Mouse (Mus musculus) thymus, adult 2 months (tissue): ENCODE results near the gene Dyrk1a.
A peak's percentile ranks its signal among the peaks of the same experiment; 100 is the strongest.

Experiments used
- CTCF ChIP-seq: fragments of 200-500 bp; IDR thresholded peaks from 2 replicates; pipeline ENCODE4 v1.5.1; 2012; ENCODE audit warnings: mild to moderate bottlenecking, control low read depth, low read length, moderate library complexity, borderline replicate concordance; ENCODE audit not compliant: control insufficient read depth, poor library complexity, insufficient read depth; ENCODE audit errors: extremely low read depth
- POLR2A ChIP-seq: fragments of 200-500 bp; IDR thresholded peaks from 2 replicates; pipeline ENCODE4 v1.6.1; 2012; ENCODE audit warnings: mild to moderate bottlenecking, low read length, control low read depth, moderate library complexity; ENCODE audit not compliant: control insufficient read depth, poor library complexity, insufficient read depth; ENCODE audit errors: extremely low read depth

- no peak for TF ChIP-seq CTCF
- peak; percentile 35; the same call in 1 of the 2 replicates for TF ChIP-seq POLR2A
Observed at GRCm38 (mm10) chr16:94724061-94724596, 154.3 kb downstream of the Dyrk1a start.
